Mouse (Mus musculus): Measurements from ENCODE around the gene Dhx16.
A peak's percentile ranks its signal among the peaks of the same experiment; 100 is the strongest.

- TF ChIP-seq CTCF (IDR thresholded peaks at IDR 0.05; ENCODE audit: extremely low read depth, insufficient read length, insufficient replicate concordance, low read depth, low read length) (no peak), POLR2A (IDR thresholded peaks at IDR 0.05; ENCODE audit: low read depth, low read length) (peak; percentile 38)
Measured at GRCm38 (mm10) chr17:35917463-35918251, 38.0 kb downstream of the Dhx16 start.

Data from small intestine, adult 2 months (tissue).